Mouse (Mus musculus): ENCODE data around the gene Upp1.

- TF ChIP-seq CTCF (conservative IDR thresholded peaks at IDR 0.05; ENCODE audit: low read length), result no peak
- TF ChIP-seq NANOG (IDR thresholded peaks at IDR 0.05; ENCODE audit: borderline replicate concordance, low read length), result no peak
These were observed 63.6 kb downstream of the Upp1 start for GRCm38 (mm10) chr11:9181477-9181876.
